Mouse (Mus musculus) megakaryocyte, embryonic 14.5 days (primary cell): ENCODE data around the gene Npas2.

ENCODE experiments used
- FLI1 ChIP-seq: IDR thresholded peaks from 2 replicates; pipeline ENCODE4 v1.6.1; 2012; ENCODE audit warnings: low read length, inconsistent platforms, mixed read lengths
- GATA1 ChIP-seq: IDR thresholded peaks from 3 replicates; pipeline ENCODE4 v1.6.1; 2012; ENCODE audit warnings: mixed read lengths, low read length, inconsistent platforms, borderline replicate concordance

DNA sequence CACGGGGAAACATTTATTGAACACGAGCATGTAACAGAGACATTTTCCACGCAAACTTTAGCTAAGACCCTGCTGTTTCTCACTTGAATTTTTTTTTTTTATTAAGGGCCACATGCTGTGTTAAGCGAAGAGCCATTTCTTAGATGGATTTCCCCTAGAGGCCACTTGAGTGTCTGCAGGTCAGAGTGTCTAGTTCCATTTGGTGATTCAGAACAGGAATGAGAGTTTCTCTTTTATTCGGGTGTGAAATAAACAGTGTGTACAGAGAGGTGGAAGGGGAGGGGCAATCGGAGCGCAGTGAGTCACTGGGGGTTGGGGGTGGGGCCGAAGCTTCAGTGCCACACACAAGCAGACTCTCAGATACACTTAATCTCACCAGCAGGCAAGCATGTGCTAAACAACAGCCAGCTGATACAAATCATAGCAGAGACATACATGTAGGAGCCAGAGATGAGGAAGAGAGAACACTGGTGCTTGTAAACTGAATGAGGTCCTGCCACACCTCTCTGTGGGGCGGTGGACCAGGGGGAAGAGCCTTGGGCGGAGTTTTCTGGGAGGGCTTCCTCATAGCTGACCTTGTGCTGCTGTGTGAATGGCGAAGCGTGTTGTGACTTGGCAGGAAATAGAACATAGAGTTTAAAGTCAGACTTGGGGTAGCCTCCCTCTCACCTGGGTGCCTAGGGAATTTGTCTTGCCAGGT lies 3.3 kb downstream of the Npas2 start:
- TF ChIP-seq GATA1: no peak
- no peak for TF ChIP-seq FLI1
